Mouse (Mus musculus) heart, postnatal 0 days (tissue): ENCODE results near the gene 1600014C10Rik.

Experiments used
- CTCF ChIP-seq: IDR thresholded peaks from 2 replicates; pipeline ENCODE4 v1.5.1; 2016; ENCODE audit warnings: antibody characterized with exemption, control low read depth, low read depth
- EP300 ChIP-seq: IDR thresholded peaks from 2 replicates; pipeline ENCODE4 v1.6.1; 2016; ENCODE audit warnings: antibody characterized with exemption, low read depth

- TF ChIP-seq CTCF: no peak
- no peak for TF ChIP-seq EP300
These were observed 45.3 kb downstream of the 1600014C10Rik start for GRCm38 (mm10) chr7:38228329-38228728.
